Mouse (Mus musculus): ENCODE measurements around the gene Pi16. TPM values are rescaled to one million over a fixed set of nuclear protein-coding genes. Genes with fewer than 3 reads are reported as not detected.

The Pi16 gene
- polyA plus RNA-seq, 1 experiment from 2014 or later, result 1.8 TPM

DNA sequence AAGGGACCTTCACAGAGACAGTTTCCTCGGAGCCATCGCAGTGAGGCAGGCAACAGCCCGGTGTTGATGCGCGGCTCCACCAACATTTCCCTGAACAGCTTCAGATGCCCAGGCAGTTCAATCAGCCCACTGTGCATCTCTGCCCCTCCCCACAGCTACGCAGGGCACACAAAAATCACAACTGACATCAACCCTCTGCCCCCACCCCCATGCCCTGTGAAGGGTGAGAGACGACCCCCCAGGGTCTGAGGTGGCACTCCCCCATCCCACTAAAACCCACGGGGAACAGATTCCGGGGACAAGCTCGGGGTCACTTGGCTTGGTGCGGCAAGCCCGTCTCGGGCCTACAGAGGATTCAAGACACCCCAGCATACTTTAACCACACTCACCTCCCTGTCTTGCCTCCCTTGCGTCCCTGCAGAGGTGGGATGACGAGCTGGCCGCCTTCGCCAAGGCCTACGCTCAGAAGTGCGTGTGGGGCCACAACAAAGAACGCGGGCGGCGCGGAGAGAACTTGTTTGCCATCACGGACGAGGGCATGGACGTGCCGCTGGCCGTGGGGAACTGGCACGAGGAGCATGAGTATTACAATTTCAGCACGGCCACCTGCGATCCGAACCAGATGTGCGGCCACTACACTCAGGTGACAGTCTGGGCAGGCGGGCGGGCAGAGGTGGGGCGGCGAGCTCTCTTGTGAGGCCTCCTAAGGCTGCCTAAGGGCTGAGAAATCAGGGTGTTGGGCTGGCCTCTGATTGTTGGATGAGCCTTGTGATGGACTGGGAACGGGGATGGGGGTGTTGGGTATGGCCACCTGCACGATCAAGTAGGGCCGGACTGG lies 4.5 kb downstream of the Pi16 start:
- 0 out of 2 replicates have a peak overlapping the region, but pooled peaks have one; percentile 38 for H3K9ac ChIP-seq
- 13% methylated on average over 41 of the region's 41 CpGs for WGBS
- ATAC-seq (ENCODE audit: low read depth), result no peak

DNA sequence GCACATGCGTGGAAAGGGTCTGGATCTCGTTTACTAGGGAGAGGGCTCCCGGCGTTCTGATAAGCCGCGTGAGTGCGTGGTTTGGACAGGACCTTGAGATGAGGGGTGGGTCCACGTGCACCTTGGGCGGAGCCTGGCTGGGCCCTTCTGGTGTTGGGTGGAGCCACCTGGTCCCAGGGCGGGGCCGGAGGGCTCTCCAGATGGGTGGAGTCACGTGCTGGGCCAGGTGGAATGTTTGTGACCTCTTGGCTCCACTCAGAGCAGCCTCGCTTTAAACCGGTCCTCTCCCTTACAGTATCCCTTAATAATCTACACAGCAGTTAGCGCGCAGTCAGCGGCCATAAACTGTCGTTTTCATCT lies 5.1 kb downstream of the Pi16 start:
- H3K27ac ChIP-seq (replicated peaks), result no peak overlapping the region
- 0 out of 2 replicates have a peak overlapping the region, but pooled peaks have one; percentile 38 for H3K9ac ChIP-seq
- no peak overlapping the region for H3K4me3 ChIP-seq
- peak overlapping the region; percentile 16; the same call in 1 of the 2 replicates for H3K4me2 ChIP-seq
- H3K4me1 ChIP-seq (replicated peaks), result peaks cover 40% of the 10 kb centered on the region
- no peaks in the 10 kb centered on the region for H3K9me3 ChIP-seq
- H3K36me3 ChIP-seq, result no peaks in the 10 kb centered on the region
- WGBS, result 15% methylated on average over 18 of the region's 18 CpGs
- no peak for ATAC-seq (ENCODE audit: low read depth)
- peaks cover 49% of the 10 kb centered on the region for H3K27me3 ChIP-seq

More for the DNA sequence above, 4.5 kb downstream of the Pi16 start:
- Histone ChIP-seq H3K27ac (replicated peaks) (no peak overlapping the region), H3K27me3 (peaks cover 47% of the 10 kb centered on the region), H3K4me2 (peak overlapping the region; percentile 16; the same call in 1 of the 2 replicates), H3K4me1 (replicated peaks) (peaks cover 34% of the 10 kb centered on the region), H3K9me3 (no peaks in the 10 kb centered on the region), H3K4me3 (no peak overlapping the region), H3K36me3 (no peaks in the 10 kb centered on the region)

DNA sequence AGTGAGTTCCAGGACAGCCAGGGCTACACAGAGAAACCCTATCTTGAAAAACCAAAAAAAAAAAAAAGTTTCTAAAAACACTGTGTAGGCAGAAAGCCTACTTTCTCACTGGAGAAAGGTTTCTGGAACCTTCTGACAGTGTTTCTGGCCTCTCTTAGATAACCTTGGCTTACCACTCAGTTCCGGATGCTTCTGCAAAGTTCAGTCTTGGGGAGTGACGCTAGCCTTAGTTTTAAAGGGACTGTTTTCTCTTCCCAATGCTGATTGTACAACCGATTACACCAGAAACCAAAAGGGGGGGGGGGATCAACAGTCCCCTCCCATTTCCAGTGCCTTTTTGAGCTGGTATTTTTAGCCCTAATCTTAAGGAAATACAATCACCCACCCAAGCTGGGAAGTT lies 6.1 kb downstream of the Pi16 start:
- no peak for ATAC-seq (ENCODE audit: low read depth)
- Histone ChIP-seq H3K4me2 (no peak overlapping the region), H3K27me3 (peaks cover 51% of the 10 kb centered on the region), H3K36me3 (no peaks in the 10 kb centered on the region), H3K9me3 (no peaks in the 10 kb centered on the region), H3K9ac (no peak overlapping the region), H3K4me1 (replicated peaks) (peaks cover 43% of the 10 kb centered on the region), H3K4me3 (no peak overlapping the region), H3K27ac (replicated peaks) (no peak overlapping the region)
- WGBS, result 91% methylated on average over 3 of the region's 3 CpGs

DNA sequence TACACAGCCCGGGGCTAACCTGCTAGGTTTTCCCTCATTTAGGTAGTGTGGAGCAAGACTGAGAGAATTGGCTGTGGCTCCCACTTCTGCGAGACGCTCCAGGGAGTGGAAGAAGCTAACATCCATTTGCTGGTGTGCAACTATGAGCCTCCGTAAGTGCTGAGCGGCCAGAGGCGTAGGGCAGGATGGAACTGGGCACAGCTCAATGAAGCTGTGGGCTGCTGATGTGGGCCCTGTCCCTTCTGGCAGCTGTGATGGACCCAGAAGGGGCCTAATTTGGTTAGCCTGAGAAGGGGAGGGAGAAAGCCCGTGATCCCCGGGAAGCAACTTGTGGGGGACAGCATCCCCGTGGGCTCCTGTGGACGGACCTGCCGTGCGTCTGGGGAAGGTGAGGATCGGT lies 8.4 kb downstream of the Pi16 start:
- H3K4me3 ChIP-seq, result no peak overlapping the region
- peak overlapping the region; percentile 20; the same call in 1 of the 2 replicates for H3K27ac ChIP-seq (replicated peaks)
- H3K4me2 ChIP-seq, result peak overlapping the region; percentile 58; the same call in 1 of the 2 replicates
- H3K4me1 ChIP-seq (replicated peaks), result peaks cover 39% of the 10 kb centered on the region
- no peaks in the 10 kb centered on the region for H3K9me3 ChIP-seq
- H3K9ac ChIP-seq, result peak overlapping the region; percentile 59; the same call in 1 of the 2 replicates
- H3K27me3 ChIP-seq, result peaks cover 36% of the 10 kb centered on the region
- WGBS, result 41% methylated on average over 13 of the region's 13 CpGs
- no peak for ATAC-seq (ENCODE audit: low read depth)
- H3K36me3 ChIP-seq, result peaks cover 10% of the 10 kb centered on the region

DNA sequence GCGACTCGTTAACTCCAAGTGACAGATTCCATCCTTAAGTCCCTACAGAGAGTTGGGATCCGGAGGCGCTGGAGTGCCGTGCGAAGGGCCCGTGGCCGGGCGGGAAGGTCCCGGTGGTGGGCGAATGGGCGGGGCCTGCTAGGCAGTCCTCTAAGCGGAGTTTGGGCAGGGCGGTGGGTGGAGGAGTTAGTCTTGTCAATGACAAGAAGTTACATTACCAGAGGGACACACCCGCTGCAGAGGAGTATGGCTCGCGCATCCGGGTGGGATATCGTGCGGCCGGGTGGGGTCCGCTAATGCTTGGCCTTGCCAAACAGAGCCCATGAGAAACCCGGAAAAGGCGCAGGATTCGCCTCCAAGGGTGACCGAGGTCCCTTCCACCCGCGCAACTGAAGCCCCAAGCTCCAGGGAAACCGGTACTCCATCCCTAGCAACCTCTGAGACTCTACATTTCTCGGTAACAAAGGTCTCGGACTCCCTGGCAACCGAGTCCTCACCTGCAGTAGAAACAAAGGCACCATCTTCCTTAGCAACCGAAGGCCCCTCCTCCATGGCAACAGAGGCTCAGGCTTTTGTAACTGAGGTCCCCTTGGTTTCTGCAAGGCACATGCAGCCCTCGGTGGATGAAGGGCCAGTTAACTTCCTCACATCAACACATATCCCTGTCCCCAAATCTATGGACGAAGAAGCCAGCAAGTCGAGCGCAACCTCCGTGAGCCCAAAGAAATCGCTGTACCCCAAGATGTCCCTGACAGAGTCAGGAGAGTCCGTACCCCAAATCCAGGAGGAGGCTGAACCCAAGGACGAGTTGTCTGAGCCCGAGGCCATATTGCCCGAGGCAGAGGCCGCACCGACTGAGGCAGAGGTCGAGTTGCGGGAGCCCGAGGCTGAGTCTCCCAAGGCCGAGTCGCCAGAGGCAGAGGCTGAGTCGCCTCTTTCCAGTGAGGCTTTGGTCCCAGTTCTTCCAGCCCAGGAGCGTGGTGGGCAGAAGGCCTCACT lies 9.3 kb downstream of the Pi16 start:
- peak; percentile 46 for ATAC-seq (ENCODE audit: low read depth)
- Histone ChIP-seq H3K27me3 (peaks cover 26% of the 10 kb centered on the region), H3K27ac (replicated peaks) (peak overlapping the region; percentile 65), H3K4me2 (peak overlapping the region; percentile 58), H3K4me3 (peak overlapping the region; percentile 29), H3K9me3 (no peaks in the 10 kb centered on the region), H3K36me3 (peaks cover 19% of the 10 kb centered on the region), H3K9ac (peak overlapping the region; percentile 59), H3K4me1 (replicated peaks) (peaks cover 44% of the 10 kb centered on the region)
- 10% methylated on average over 52 of the region's 52 CpGs for whole genome bisulfite sequencing

DNA sequence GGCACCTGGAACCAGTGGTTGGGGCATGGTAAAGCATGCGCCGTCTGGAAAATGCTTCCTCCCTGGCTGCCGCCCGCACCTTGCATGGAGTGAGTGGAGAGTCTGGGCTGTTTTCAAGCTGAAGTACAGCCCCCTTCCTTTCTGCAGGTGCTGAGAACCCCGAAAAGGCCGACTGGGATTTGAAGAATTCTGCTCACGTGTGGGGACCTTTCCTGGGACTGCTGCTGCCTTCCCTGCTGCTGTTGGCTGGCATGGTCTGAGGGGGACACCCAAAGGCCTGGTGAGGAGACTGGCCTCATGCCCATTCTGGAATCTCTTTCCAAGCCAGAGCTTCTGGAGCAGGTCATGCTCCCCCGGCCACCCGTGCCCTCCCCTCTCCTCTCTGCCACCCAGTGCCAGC lies 10.2 kb downstream of the Pi16 start:
- Histone ChIP-seq H3K9ac (peak overlapping the region; percentile 59; the same call in 1 of the 2 replicates), H3K4me2 (no peak overlapping the region), H3K4me1 (replicated peaks) (peaks cover 38% of the 10 kb centered on the region), H3K27ac (replicated peaks) (no peak overlapping the region), H3K9me3 (no peaks in the 10 kb centered on the region), H3K4me3 (no peak overlapping the region), H3K27me3 (peaks cover 18% of the 10 kb centered on the region), H3K36me3 (peaks cover 27% of the 10 kb centered on the region)
- WGBS, result 79% methylated on average over 9 of the region's 9 CpGs
- ATAC-seq (ENCODE audit: low read depth), result no peak

DNA sequence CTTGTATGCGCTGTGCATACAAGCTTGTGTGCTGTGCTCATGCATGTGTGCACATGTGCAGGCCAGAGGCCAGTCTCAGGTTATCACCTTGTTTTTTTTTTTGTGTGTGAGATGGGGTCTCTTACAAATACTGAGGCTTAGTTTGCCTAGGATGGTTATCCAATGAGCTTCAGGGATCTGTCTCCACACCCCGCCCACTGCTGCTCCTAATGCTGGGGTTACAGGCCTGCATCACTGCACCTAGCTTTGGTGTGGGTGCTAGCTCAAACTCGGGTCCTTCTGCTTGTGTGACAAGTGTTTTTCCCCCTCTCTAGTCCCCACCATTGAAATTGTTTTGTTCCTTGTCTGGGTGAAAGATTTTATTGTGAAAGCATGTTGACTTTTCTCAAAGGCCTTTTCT lies 12.7 kb downstream of the Pi16 start:
- Histone ChIP-seq H3K27ac (replicated peaks) (peak overlapping the region; percentile 76), H3K4me2 (no peak overlapping the region), H3K36me3 (peaks cover 48% of the 10 kb centered on the region), H3K27me3 (peaks cover 4% of the 10 kb centered on the region; the same call in 1 of the 2 replicates), H3K9me3 (no peaks in the 10 kb centered on the region), H3K4me1 (replicated peaks) (peaks cover 36% of the 10 kb centered on the region), H3K9ac (no peak overlapping the region), H3K4me3 (no peak overlapping the region)
- 91% methylated on average over 3 of the region's 3 CpGs for WGBS
- no peak for ATAC-seq (ENCODE audit: low read depth)

DNA sequence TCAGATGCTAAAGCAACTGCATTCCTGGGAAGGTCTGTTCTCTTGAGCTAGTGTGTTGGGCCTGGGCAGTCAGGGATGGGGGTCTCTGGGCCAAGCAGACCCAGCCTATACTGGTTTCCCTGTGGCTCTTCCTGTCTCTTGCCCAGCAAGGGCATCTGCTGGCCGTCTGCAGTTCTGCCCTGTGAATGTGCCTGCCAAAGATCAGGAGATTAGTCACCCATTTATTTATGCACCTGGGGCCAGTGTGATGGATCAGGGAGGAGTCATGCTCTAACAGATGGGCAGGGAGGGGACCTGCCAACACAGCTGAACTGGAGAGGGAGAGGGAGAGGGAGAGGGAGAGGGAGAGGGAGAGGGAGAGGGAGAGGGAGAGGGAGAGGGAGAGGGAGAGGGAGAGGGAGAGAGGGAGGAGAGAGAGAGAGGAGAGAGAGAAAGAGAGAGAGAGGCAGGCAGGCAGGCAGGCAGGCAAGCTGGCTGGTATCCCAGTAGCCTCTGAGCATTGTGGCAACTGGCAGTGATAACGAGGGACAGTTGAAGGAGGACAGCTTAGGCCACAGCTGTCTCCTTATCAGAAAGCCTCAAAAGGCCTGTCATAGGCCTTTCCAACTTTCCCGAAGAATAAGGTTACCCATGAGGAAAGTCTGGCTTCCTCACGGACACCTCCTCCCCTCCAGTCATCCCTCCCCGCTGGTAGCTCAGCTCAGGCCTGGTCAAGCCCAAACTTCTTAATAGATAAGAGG lies 13.4 kb downstream of the Pi16 start:
- Histone ChIP-seq H3K36me3 (peaks cover 54% of the 10 kb centered on the region), H3K9ac (no peak overlapping the region), H3K27ac (replicated peaks) (peak overlapping the region; percentile 76), H3K4me2 (no peak overlapping the region), H3K9me3 (no peaks in the 10 kb centered on the region), H3K27me3 (peaks cover 4% of the 10 kb centered on the region; the same call in 1 of the 2 replicates), H3K4me3 (no peak overlapping the region), H3K4me1 (replicated peaks) (peaks cover 32% of the 10 kb centered on the region)
- peak; percentile 40; the same call in 1 of the 2 replicates for ATAC-seq (ENCODE audit: low read depth)
- 38% methylated on average over 5 of the region's 5 CpGs for WGBS

DNA sequence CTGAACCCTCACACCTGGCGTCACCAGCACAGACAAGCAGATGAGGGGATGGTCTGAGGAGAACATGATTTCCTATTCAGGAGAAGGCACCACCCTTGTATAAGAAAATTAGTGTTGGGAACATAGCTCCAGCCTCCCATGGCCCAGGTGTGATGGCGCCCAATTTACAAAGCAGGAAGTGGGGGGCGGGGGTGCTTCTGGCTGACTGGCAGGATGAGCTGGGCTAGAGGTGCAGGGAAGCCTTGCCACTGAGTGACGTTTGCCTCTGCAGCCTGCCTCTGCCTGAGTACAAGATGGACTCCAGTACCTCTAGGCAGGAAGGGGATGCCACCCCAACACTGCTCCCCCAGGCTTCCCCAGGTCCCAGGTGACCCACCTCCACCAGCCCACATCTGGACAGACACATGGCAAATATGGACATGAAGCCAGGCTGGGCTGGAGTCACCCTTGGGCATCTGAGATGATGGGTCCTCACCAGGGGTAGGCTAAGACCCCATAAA lies 14.8 kb downstream of the Pi16 start:
- no peak for ATAC-seq (ENCODE audit: low read depth)
- no peak overlapping the region for H3K4me2 ChIP-seq
- peaks cover 18% of the 10 kb centered on the region for H3K4me1 ChIP-seq (replicated peaks)
- H3K9ac ChIP-seq, result no peak overlapping the region
- H3K9me3 ChIP-seq, result no peaks in the 10 kb centered on the region
- 87% methylated on average over 4 of the region's 4 CpGs for WGBS
- H3K36me3 ChIP-seq, result peaks cover 68% of the 10 kb centered on the region
- no peak overlapping the region for H3K27ac ChIP-seq (replicated peaks)
- peaks cover 4% of the 10 kb centered on the region; the same call in 1 of the 2 replicates for H3K27me3 ChIP-seq
- no peak overlapping the region for H3K4me3 ChIP-seq

DNA sequence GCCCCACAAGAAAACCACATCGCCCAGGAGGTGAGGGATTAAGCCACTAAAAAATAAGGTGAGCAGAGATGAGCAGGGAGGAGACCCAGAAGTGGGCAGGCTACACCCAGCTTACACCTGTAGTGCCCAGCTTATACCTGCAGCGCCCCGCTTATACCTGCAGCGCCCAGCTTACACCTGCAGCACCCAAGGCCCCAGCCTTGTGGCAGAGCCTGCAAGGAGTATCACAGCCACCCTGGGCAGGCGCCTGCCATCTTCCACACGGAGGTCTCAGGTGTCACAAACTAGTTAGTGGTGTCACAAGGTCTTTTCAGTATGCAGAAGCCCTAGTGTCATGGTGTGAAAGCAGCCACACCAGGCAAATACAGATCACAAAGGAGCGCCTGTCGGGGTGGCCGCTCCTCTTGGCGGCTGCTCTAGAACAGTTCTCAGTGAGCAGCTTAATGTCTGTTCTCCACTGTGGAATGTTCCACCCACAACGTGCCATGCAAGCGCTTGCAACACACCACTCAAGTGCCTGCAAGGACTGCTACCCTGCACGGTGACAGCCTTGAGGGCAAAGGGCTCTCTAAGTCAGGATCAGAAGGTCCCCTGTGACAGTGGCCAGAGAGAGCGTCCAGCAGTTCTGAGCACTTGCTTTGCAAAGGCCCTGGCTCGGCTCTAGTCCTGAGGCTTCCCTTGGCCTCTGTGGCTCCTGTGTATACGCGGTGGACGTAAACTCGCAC lies 18.9 kb downstream of the Pi16 start:
- Histone ChIP-seq H3K4me1 (replicated peaks) (peaks cover 36% of the 10 kb centered on the region), H3K27ac (replicated peaks) (no peak overlapping the region), H3K4me3 (no peak overlapping the region), H3K4me2 (no peak overlapping the region), H3K9me3 (no peaks in the 10 kb centered on the region), H3K27me3 (no peaks in the 10 kb centered on the region), H3K36me3 (peaks cover 90% of the 10 kb centered on the region), H3K9ac (no peak overlapping the region)
- ATAC-seq (ENCODE audit: low read depth), result no peak
- WGBS, result 96% methylated on average over 19 of the region's 19 CpGs
